Mouse (Mus musculus) lung, postnatal 0 days (tissue): ENCODE measurements around the gene Sco1.

Experiments
- CTCF ChIP-seq: IDR thresholded peaks from 2 replicates; pipeline ENCODE4 v1.5.1; 2016; ENCODE audit warnings: antibody characterized with exemption, mild to moderate bottlenecking
- EP300 ChIP-seq: IDR thresholded peaks from 2 replicates; pipeline ENCODE4 v1.6.1; 2016; ENCODE audit warnings: antibody characterized with exemption, mild to moderate bottlenecking, control low read depth

- TF ChIP-seq CTCF (peak; percentile 85), EP300 (no peak)
These were observed 31.5 kb upstream of the Sco1 start for GRCm38 (mm10) chr11:67020948-67021347.
